Mouse (Mus musculus): Measurements from ENCODE around the gene Phykpl. TPM values are rescaled to one million over a fixed set of nuclear protein-coding genes. Genes with fewer than 3 reads are reported as not detected.
A peak's percentile ranks its signal among the peaks of the same experiment; 100 is the strongest.

Phykpl gene
- 8.7 and 12.5 TPM in 2 replicates for polyA plus RNA-seq (2014; fragmentation: Nextera tagmentation; extraction: Ambion mirVana)

GRCm38 (mm10) chr11:51584431-51585248 lies at the start of gene Phykpl:
TSS of gene Phykpl (plus strand) at chr11:51584757.
- peak; percentile 98 for DNase-seq
- Histone ChIP-seq H3K4me3 (replicated peaks; ENCODE audit: low read depth, low read length) (peak within 1 kb of the TSS; percentile 59), H3K4me2 (ENCODE audit: low read length) (peak within 1 kb of the TSS; percentile 88), H3K9me3 (ENCODE audit: control insufficient read depth, low read length) (no peaks in the 10 kb centered on the region), H3K9ac (replicated peaks; ENCODE audit: low read length) (peak within 1 kb of the TSS; percentile 78), H3K27ac (replicated peaks; ENCODE audit: low read depth, low read length) (peak within 1 kb of the TSS; percentile 91), H3K4me1 (ENCODE audit: control insufficient read depth, insufficient read depth, low read length) (peaks cover 16% of the 10 kb centered on the region), H3K27me3 (ENCODE audit: control insufficient read depth, insufficient read depth, low read length) (no peaks in the 10 kb centered on the region), H3K36me3 (ENCODE audit: control insufficient read depth, insufficient read depth, low read length) (peaks cover 40% of the 10 kb centered on the region)
- WGBS: under 1% methylated on average over 59 of the region's 59 CpGs
- peak; percentile 94 for ATAC-seq (ENCODE audit: low FRiP score, low TSS enrichment)

- Histone ChIP-seq H3K27ac (replicated peaks; ENCODE audit: low read depth, low read length) (no peak overlapping the region), H3K9me3 (ENCODE audit: control insufficient read depth, low read length) (no peaks in the 10 kb centered on the region), H3K4me2 (ENCODE audit: low read length) (no peak overlapping the region), H3K9ac (replicated peaks; ENCODE audit: low read length) (no peak overlapping the region), H3K36me3 (ENCODE audit: control insufficient read depth, insufficient read depth, low read length) (no peaks in the 10 kb centered on the region), H3K4me3 (replicated peaks; ENCODE audit: low read depth, low read length) (no peak overlapping the region), H3K4me1 (ENCODE audit: control insufficient read depth, insufficient read depth, low read length) (no peaks in the 10 kb centered on the region), H3K27me3 (ENCODE audit: control insufficient read depth, insufficient read depth, low read length) (no peaks in the 10 kb centered on the region)
- 44% methylated on average over 7 of the region's 7 CpGs for WGBS
- DNase-seq: no peak
- no peak for ATAC-seq (ENCODE audit: low FRiP score, low TSS enrichment)
These were observed 46.2 kb upstream of the Phykpl start for GRCm38 (mm10) chr11:51538388-51538787.

GRCm38 (mm10) chr11:51538919-51539758 lies 45.4 kb upstream of the Phykpl start:
- no peaks in the 10 kb centered on the region for H3K4me1 ChIP-seq (ENCODE audit: control insufficient read depth, insufficient read depth, low read length)
- DNase-seq (no peak), ATAC-seq (ENCODE audit: low FRiP score, low TSS enrichment) (peak; percentile 48)
- H3K4me3 ChIP-seq (replicated peaks; ENCODE audit: low read depth, low read length): no peak overlapping the region
- no peak overlapping the region for H3K9ac ChIP-seq (replicated peaks; ENCODE audit: low read length)
- no peaks in the 10 kb centered on the region for H3K36me3 ChIP-seq (ENCODE audit: control insufficient read depth, insufficient read depth, low read length)
- H3K27ac ChIP-seq (replicated peaks; ENCODE audit: low read depth, low read length): no peak overlapping the region
- no peak overlapping the region for H3K4me2 ChIP-seq (ENCODE audit: low read length)
- no peaks in the 10 kb centered on the region for H3K27me3 ChIP-seq (ENCODE audit: control insufficient read depth, insufficient read depth, low read length)
- WGBS: 59% methylated on average over 13 of the region's 13 CpGs
- H3K9me3 ChIP-seq (ENCODE audit: control insufficient read depth, low read length): no peaks in the 10 kb centered on the region

GRCm38 (mm10) chr11:51539759-51540282 lies 44.7 kb upstream of the Phykpl start:
- no peaks in the 10 kb centered on the region for H3K27me3 ChIP-seq (ENCODE audit: control insufficient read depth, insufficient read depth, low read length)
- H3K36me3 ChIP-seq (ENCODE audit: control insufficient read depth, insufficient read depth, low read length): no peaks in the 10 kb centered on the region
- ATAC-seq (ENCODE audit: low FRiP score, low TSS enrichment) (peak; percentile 81), DNase-seq (peak; percentile 95)
- no peak overlapping the region for H3K4me2 ChIP-seq (ENCODE audit: low read length)
- no peak overlapping the region for H3K9ac ChIP-seq (replicated peaks; ENCODE audit: low read length)
- no peaks in the 10 kb centered on the region for H3K4me1 ChIP-seq (ENCODE audit: control insufficient read depth, insufficient read depth, low read length)
- WGBS: 8% methylated on average over 10 of the region's 10 CpGs
- H3K9me3 ChIP-seq (ENCODE audit: control insufficient read depth, low read length): no peaks in the 10 kb centered on the region
- no peak overlapping the region for H3K27ac ChIP-seq (replicated peaks; ENCODE audit: low read depth, low read length)
- H3K4me3 ChIP-seq (replicated peaks; ENCODE audit: low read depth, low read length): no peak overlapping the region

- Histone ChIP-seq H3K36me3 (ENCODE audit: control insufficient read depth, insufficient read depth, low read length) (no peaks in the 10 kb centered on the region), H3K27ac (replicated peaks; ENCODE audit: low read depth, low read length) (no peak overlapping the region), H3K9ac (replicated peaks; ENCODE audit: low read length) (no peak overlapping the region), H3K9me3 (ENCODE audit: control insufficient read depth, low read length) (no peaks in the 10 kb centered on the region), H3K27me3 (ENCODE audit: control insufficient read depth, insufficient read depth, low read length) (no peaks in the 10 kb centered on the region), H3K4me3 (replicated peaks; ENCODE audit: low read depth, low read length) (no peak overlapping the region), H3K4me1 (ENCODE audit: control insufficient read depth, insufficient read depth, low read length) (no peaks in the 10 kb centered on the region), H3K4me2 (ENCODE audit: low read length) (no peak overlapping the region)
- WGBS: 64% methylated on average over 9 of the region's 9 CpGs
- DNase-seq: no peak
- no peak for ATAC-seq (ENCODE audit: low FRiP score, low TSS enrichment)
These were observed 42.1 kb upstream of the Phykpl start for GRCm38 (mm10) chr11:51542424-51542823.

GRCm38 (mm10) chr11:51543487-51544050 lies 41.0 kb upstream of the Phykpl start:
- DNase-seq (no peak), ATAC-seq (ENCODE audit: low FRiP score, low TSS enrichment) (no peak)
- no peaks in the 10 kb centered on the region for H3K36me3 ChIP-seq (ENCODE audit: control insufficient read depth, insufficient read depth, low read length)
- 22% methylated on average over 7 of the region's 7 CpGs for WGBS
- no peak overlapping the region for H3K27ac ChIP-seq (replicated peaks; ENCODE audit: low read depth, low read length)
- no peak overlapping the region for H3K9ac ChIP-seq (replicated peaks; ENCODE audit: low read length)
- H3K4me2 ChIP-seq (ENCODE audit: low read length): no peak overlapping the region
- no peak overlapping the region for H3K4me3 ChIP-seq (replicated peaks; ENCODE audit: low read depth, low read length)
- no peaks in the 10 kb centered on the region for H3K9me3 ChIP-seq (ENCODE audit: control insufficient read depth, low read length)
- no peaks in the 10 kb centered on the region for H3K4me1 ChIP-seq (ENCODE audit: control insufficient read depth, insufficient read depth, low read length)
- H3K27me3 ChIP-seq (ENCODE audit: control insufficient read depth, insufficient read depth, low read length): no peaks in the 10 kb centered on the region

- no peak overlapping the region for H3K9ac ChIP-seq (replicated peaks; ENCODE audit: low read length)
- no peaks in the 10 kb centered on the region for H3K27me3 ChIP-seq (ENCODE audit: control insufficient read depth, insufficient read depth, low read length)
- ATAC-seq (ENCODE audit: low FRiP score, low TSS enrichment): no peak
- H3K4me1 ChIP-seq (ENCODE audit: control insufficient read depth, insufficient read depth, low read length): no peaks in the 10 kb centered on the region
- 59% methylated on average over 2 of the region's 2 CpGs for WGBS
- H3K36me3 ChIP-seq (ENCODE audit: control insufficient read depth, insufficient read depth, low read length): no peaks in the 10 kb centered on the region
- H3K4me3 ChIP-seq (replicated peaks; ENCODE audit: low read depth, low read length): no peak overlapping the region
- no peak overlapping the region for H3K4me2 ChIP-seq (ENCODE audit: low read length)
- H3K27ac ChIP-seq (replicated peaks; ENCODE audit: low read depth, low read length): no peak overlapping the region
- H3K9me3 ChIP-seq (ENCODE audit: control insufficient read depth, low read length): no peaks in the 10 kb centered on the region
- DNase-seq: no peak
These were observed 40.1 kb upstream of the Phykpl start for GRCm38 (mm10) chr11:51544413-51544812.

- Histone ChIP-seq H3K27ac (replicated peaks; ENCODE audit: low read depth, low read length) (no peak overlapping the region), H3K4me1 (ENCODE audit: control insufficient read depth, insufficient read depth, low read length) (no peaks in the 10 kb centered on the region), H3K9ac (replicated peaks; ENCODE audit: low read length) (no peak overlapping the region), H3K9me3 (ENCODE audit: control insufficient read depth, low read length) (no peaks in the 10 kb centered on the region), H3K27me3 (ENCODE audit: control insufficient read depth, insufficient read depth, low read length) (no peaks in the 10 kb centered on the region), H3K36me3 (ENCODE audit: control insufficient read depth, insufficient read depth, low read length) (no peaks in the 10 kb centered on the region), H3K4me2 (ENCODE audit: low read length) (no peak overlapping the region), H3K4me3 (replicated peaks; ENCODE audit: low read depth, low read length) (no peak overlapping the region)
- DNase-seq (no peak), ATAC-seq (ENCODE audit: low FRiP score, low TSS enrichment) (no peak)
- WGBS: 73% methylated on average over 4 of the region's 4 CpGs
These were observed 38.7 kb upstream of the Phykpl start for GRCm38 (mm10) chr11:51545811-51546210.

All from midbrain, embryonic 14.5 days (tissue).